Mouse (Mus musculus) testis, postnatal 14 days (tissue): ENCODE results near the gene Asap3.

Source experiments
- DNase-seq: peaks from one replicate; pipeline ENCODE4 v3.0.0; 2021; ENCODE audit warnings: low spot score

The Asap3 gene

DNA sequence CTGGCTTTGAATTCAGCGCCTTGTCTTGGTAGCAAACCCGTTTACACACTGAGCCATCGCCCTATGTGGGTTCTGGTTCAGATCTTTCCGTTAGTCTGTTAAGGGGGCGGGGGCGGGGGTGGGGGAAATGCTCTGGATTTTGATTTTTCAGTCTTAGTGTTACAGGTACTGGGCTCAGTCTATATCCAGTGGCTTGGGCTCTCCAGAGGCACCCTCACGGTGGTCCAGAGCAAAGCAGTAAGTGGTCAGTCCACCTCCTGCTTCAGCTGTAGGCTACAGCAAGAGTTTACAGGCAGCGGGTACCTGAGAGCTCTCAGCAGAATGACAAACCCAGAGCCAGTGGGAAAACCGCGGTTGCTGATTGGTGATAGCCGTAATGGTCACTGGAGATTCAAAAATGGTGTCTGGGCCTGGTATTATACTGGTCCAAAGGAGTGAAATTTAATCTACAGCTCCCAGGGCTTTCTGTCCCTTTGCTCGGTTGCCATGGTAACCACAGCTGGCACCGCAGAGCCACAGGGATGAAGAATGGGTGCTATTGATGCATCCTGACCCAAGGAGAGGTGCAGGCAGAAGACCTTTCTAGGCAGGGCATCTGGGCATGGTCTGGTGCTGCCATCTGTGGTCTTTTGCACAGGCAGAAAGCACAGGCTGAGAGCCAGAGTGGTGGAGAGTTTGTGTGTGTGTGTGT, 17.5 kb downstream of the Asap3 start:
- DNase-seq, result no peak

DNA sequence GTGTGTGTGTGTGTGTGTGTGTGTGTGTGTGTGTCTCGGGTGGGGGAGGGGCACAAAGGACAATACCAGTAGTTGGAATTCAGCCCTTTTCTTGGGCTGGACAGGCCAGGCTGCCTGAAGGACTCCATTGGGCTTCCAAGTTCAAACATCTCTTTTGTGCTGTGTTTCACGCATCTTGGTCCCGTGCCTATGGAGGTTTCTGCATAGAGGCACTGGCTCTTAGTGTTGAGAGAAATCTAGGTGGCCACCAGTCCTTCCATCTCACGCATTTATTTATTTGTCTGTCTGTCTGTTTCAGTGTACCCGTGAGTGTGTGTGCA, 18.0 kb downstream of the Asap3 start:
- no peak for DNase-seq

GRCm38 (mm10) chr4:136224677-136225460, 18.7 kb downstream of the Asap3 start:
- DNase-seq, result no peak

GRCm38 (mm10) chr4:136227408-136227807, 21.2 kb downstream of the Asap3 start:
- no peak for DNase-seq

DNA sequence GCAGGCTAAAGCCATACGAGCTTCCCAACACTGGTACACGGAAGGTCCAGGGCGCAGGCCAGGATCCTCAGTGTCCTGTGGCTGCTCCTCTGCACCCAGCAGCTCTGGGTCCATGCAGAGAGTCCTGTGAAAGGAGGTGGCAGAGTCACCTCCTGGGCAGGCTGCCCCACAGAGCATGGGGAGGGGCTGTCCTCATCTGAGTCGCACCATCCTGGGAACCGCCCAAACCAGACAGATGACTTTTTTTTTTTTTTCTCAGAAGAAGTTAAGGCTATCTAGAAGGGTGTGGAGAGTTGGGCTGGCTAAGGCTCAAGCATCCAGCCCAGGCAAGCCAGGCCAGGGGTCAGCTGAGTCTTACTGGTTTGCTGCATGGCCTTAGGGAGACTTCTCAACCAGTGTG, 22.5 kb downstream of the Asap3 start:
- DNase-seq, result no peak

DNA sequence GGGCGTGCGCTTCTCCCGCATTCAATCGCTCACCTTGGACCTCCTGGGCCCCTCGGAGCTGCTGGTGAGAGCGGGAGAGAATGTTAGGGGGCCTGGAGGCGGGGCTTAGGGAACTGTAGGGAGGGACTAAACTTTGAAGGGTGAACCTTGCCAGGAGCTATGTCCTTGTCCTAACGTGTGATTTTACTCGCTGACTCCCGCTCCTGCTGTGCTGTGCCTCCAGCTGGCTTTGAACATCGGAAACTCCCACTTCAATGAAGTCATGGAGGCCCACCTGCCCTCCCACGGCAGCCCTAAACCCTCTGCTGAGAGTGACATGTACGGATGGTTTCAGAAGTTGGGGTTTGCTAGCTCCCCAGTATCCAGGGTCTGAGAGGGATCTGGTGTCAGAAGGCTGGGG, 32.5 kb downstream of the Asap3 start:
- DNase-seq, result no peak

DNA sequence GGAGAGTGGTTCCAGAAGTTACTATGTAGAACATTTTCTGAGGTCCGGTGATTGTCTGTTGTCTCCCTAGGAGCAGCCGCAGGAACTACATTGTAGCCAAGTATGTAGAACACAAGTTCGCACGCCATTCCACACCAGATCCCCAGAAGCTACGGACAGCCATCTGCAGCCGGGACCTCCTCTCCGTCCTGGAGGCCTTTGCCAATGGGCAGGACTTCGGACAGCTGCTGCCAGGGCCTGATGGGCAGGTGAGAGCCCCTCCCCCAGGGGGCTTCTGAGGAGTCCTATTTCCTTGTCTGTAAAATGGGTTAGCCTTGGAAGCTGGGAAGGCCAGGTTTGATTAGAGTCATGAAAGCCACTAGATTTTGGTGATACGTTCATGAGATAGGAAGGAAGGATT, 32.9 kb downstream of the Asap3 start:
- DNase-seq, result peak; percentile 79

- DNase-seq, result peak; percentile 57
These were observed 33.5 kb downstream of the Asap3 start for GRCm38 (mm10) chr4:136239622-136240021.

DNA sequence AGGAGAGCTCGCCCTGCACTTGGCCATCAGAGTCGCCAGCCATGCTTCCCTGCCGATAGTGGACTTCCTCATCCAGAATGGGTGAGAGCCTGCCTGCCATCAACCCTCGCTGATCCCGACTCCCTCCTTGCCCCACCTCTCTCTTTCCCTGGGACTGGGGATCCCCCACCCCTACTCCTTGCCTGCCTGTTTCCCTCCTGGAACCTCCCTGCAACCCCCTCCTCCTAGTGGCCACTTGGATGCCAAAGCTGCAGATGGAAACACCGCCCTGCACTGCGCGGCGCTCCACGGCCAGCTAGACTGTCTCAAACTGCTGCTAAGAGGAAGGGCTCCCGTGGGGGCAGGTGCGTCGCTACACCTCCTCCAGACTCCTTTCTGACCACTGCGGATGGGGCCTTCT, 34.0 kb downstream of the Asap3 start:
- DNase-seq, result no peak

GRCm38 (mm10) chr4:136240955-136241354, 34.8 kb downstream of the Asap3 start:
- no peak for DNase-seq

DNA sequence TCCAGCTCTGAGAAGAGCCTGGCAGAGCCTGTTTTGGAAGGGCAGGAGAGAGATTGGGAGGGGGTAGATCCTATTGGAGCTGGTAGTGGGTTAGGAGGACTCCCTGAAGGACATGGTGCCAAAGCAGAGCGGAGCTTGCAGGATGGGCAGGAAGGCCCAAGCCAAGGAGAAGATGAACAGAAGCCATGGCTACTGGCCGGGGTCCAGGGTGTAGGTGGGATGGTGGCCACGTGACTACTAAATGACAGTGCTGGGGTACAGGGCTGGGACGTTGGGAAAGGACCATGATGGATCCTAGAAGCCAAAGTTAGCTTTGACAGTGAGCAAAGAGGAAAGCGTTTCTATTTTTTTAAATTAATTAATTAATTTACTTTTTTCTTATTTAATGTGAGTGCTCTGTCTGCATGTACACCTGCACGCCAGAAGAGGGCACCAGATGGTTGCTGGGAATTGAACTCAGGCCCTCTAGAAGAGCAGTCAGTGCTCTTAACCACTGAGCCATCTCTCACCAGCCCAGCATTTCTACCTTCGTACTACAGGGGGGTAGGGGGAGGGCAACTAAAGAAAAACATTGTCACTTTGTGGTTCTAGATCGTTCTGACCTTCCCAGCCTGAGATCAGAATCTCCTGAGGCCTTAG, 36.0 kb downstream of the Asap3 start:
- DNase-seq, result no peak

- no peak for DNase-seq
These were observed 36.6 kb downstream of the Asap3 start for GRCm38 (mm10) chr4:136242728-136243127.

- DNase-seq, result no peak
These were observed 38.0 kb downstream of the Asap3 start for GRCm38 (mm10) chr4:136244208-136244607.

DNA sequence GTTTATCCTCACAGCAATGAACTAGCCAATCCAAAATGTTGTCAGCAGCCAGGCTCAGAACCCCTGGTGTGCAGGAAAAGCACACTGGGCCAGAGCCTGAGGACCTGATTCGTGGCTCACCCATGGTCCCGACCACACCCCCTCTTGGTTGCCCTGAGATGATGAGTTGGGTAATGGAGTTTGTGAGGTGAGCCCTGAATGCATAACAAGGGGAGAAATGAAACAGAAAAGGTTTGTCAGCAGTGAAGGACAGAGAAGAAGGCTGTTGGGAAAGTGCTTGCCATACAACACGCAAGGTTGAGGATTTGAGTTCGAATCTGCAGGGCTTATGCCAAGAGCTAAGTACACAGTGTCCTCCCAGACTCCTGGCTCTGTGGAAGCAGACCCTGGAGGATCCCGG, 39.5 kb downstream of the Asap3 start:
- no peak for DNase-seq

DNA sequence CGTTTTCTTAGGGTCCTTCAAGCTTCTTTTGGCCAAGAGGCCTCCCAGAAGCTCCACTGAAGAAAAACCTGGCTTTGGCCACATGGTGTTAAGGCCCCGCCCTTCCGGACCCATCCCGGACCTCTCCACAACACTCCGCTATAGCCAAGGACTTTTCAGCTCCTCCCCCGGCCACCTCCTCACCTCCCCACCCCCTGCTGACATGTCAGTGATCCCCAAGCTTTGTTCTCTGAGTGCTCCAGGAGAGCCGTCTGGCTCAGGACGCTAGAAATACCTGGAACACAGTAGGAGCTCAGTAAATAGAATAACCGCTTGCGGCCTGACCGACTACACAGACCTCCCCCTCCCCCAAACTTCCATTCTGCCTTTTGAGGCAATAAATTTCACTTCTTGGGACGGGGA, 40.4 kb downstream of the Asap3 start:
- DNase-seq, result no peak

GRCm38 (mm10) chr4:136247386-136247728, 41.2 kb downstream of the Asap3 start:
- no peak for DNase-seq

GRCm38 (mm10) chr4:136247729-136248463, 41.7 kb downstream of the Asap3 start, which contains the start of gene Tcea3:
Gene Tcea3, plus strand, starts transcription at chr4:136247729.
- DNase-seq, result peak; percentile 40

DNA sequence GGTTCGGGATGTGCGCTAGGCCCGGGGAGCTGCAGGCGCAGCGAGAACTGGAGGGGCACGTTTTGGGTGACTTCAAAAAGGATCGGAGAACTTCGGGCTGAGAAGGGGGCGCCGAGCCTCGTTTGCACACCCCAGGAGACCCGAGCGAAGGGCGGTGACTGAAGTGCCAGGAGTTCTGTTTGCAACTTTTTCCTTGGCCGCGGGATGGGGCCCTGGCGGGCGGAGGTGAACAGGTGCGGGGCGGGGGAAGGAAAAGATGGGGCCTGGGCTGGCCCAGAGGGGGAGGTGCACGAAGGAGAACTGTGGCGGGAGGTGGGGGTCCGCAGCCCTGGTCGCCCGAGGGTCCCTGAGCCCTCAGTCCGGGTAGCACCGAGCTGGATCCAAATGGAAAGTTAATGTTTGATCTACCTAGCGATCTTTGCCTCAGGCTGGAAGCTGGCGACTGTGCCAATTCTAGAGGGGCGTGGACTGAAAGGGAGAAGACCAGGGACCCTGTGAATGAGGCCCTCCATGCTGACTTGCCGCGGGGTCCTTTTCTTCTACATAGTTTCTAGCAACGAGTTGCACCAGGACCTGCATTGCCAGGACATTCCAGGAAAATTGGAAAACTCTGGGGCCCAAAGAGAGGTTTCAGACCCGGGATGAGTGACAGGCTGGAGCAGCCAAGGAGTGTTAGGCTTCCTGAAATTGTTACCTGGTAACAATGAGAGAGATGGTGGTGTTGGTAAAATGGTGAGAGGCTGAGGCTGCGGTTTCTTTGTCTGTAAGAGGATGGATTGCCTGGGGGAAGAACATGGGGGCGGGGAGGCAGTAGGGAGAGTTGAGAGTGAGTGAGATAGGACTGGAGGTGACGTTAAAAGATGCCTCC, 42.5 kb downstream of the Asap3 start:
- DNase-seq, result peak; percentile 39

DNA sequence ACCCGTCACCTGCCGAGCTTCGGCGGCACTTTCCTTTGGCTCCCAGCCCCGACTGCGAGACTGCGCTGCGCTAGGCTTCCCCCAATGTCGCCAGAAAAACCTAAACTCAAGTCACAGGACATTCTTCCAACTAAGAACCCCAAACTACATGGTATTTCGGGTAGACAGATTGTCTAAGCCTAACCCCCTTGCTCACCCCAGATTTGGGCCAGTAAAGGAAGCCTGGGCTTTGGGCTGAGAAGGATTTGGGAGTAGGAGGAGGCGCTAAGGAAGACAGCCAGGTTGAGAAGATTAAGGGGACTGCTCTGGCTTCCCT, 43.1 kb downstream of the Asap3 start:
- no peak for DNase-seq

DNA sequence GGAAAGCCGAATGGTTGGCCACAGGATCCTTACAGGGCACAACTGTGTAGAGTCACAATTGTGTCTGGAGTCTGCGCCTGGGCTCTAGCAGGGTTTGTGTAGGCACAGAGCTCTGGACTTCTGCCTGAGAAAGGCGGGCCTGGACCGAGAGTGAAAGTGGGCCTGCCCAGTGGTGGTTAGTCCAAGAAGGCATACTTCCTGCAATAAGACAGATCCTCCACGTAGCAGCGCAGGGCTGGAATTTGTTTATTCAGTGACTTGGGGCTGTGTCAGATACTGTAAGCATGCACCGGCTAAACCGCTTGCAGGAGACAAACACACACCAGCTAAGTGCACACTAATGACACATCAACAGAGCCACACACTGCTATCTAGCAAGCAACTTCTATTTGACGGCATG, 43.6 kb downstream of the Asap3 start:
- DNase-seq, result no peak

- no peak for DNase-seq
These were observed 49.8 kb downstream of the Asap3 start for GRCm38 (mm10) chr4:136255919-136256318.

GRCm38 (mm10) chr4:136256696-136257095, 50.5 kb downstream of the Asap3 start:
- no peak for DNase-seq
